Mouse (Mus musculus) C2C12 (cell line): ENCODE results near the gene Efna5. TPM values are rescaled to one million over a fixed set of nuclear protein-coding genes. Genes with fewer than 3 reads are reported as not detected.

Source experiments
- H3K27me3 ChIP-seq: one replicate; pipeline ENCODE4 v1.6.1; 2011; ENCODE audit not compliant: control insufficient read depth, insufficient read depth, insufficient read length
- H3K36me3 ChIP-seq: one replicate; pipeline ENCODE4 v1.6.1; 2011; ENCODE audit not compliant: control insufficient read depth, insufficient read depth
- H3K4me3 ChIP-seq: one replicate; pipeline ENCODE4 v1.5.1; 2011; ENCODE audit warnings: mild to moderate bottlenecking, control low read depth; ENCODE audit not compliant: poor library complexity, insufficient read depth, severe bottlenecking
- H3K79me2 ChIP-seq: one replicate; pipeline ENCODE4 v1.6.1; 2011; ENCODE audit not compliant: control insufficient read depth, insufficient read depth
- H3K79me3 ChIP-seq: one replicate; pipeline ENCODE4 v1.6.1; 2011; ENCODE audit warnings: low read depth, control low read depth
- H3ac ChIP-seq: one replicate; pipeline ENCODE3; 2011; ENCODE audit warnings: low read depth; ENCODE audit not compliant: control insufficient read depth, insufficient read length
- CEBPB ChIP-seq: IDR thresholded peaks from one replicate; pipeline ENCODE4 v1.6.1; 2011; ENCODE audit warnings: low read depth, mild to moderate bottlenecking, control low read depth, moderate library complexity
- CTCF ChIP-seq: IDR thresholded peaks from one replicate; pipeline ENCODE4 v1.5.1; 2011; ENCODE audit not compliant: control insufficient read depth, insufficient read depth, insufficient read length
- FOSL1 ChIP-seq: IDR thresholded peaks from one replicate; pipeline ENCODE4 v1.8.0; 2011; ENCODE audit warnings: mild to moderate bottlenecking, low read length; ENCODE audit not compliant: poor library complexity, insufficient read depth, severe bottlenecking
- MAX ChIP-seq: IDR thresholded peaks from one replicate; pipeline ENCODE4 v1.6.1; 2011; ENCODE audit warnings: mild to moderate bottlenecking, control low read depth
- MYOD1 ChIP-seq: IDR thresholded peaks from one replicate; pipeline ENCODE4 v1.6.1; 2011; ENCODE audit warnings: low read depth; ENCODE audit not compliant: control insufficient read depth, insufficient read length
- MYOG ChIP-seq: IDR thresholded peaks from one replicate; pipeline ENCODE4 v1.6.1; 2011; ENCODE audit not compliant: control insufficient read depth, insufficient read length; ENCODE audit errors: extremely low read depth
- USF1 ChIP-seq: IDR thresholded peaks from one replicate; pipeline ENCODE4 v1.6.1; 2011; ENCODE audit warnings: low read depth, mild to moderate bottlenecking, control low read depth, moderate library complexity
- long read RNA-seq, 2 experiments: library from polyadenylated mRNA; unstranded; transcript quantifications; one replicate each; pipeline ENCODE4 v2.0.0; 2019 to 2020
- polyA plus RNA-seq: library from polyadenylated mRNA; unstranded; fragments of >200 nt; fragmentation: generic; extraction: Trizol; gene quantifications from one replicate; pipeline ENCODE4 v1.2.1, GENCODE M21; 2012; ENCODE audit warnings: missing spikeins

Gene Efna5
- 8.1 TPM for polyA plus RNA-seq
- long read RNA-seq, experiment 1, partial matches to known transcripts: 0 of 16 reads
- long read RNA-seq, experiment 1, other reads (novel, unspliced or antisense): 16 of 16 reads
- long read RNA-seq, experiment 2, partial matches to known transcripts: 5 of 6 reads
- long read RNA-seq, experiment 2, other reads (novel, unspliced or antisense): 1 of 6 reads

GRCm38 (mm10) chr17:62881176-62881790 is at the start of gene Efna5:
Efna5 (minus strand) TSS chr17:62881317.
- Histone ChIP-seq H3K27me3 (no peaks in the 10 kb centered on the region), H3K4me3 (peak within 1 kb of the TSS; percentile 74), H3K79me3 (peaks cover 43% of the 10 kb centered on the region), H3K79me2 (peaks cover 61% of the 10 kb centered on the region), H3K36me3 (no peaks in the 10 kb centered on the region), H3ac (peak within 1 kb of the TSS; percentile 92)
- TF ChIP-seq MYOG: no peak
- no peak for TF ChIP-seq FOSL1
- TF ChIP-seq MAX: no peak
- TF ChIP-seq USF1: no peak
- no peak for TF ChIP-seq MYOD1
- no peak for TF ChIP-seq CTCF
- TF ChIP-seq CEBPB: no peak

- Histone ChIP-seq H3K4me3 (no peak overlapping the region), H3K36me3 (no peaks in the 10 kb centered on the region), H3K79me2 (no peaks in the 10 kb centered on the region), H3K27me3 (no peaks in the 10 kb centered on the region), H3ac (no peak overlapping the region), H3K79me3 (no peaks in the 10 kb centered on the region)
- TF ChIP-seq USF1 (no peak), MYOD1 (no peak), MAX (no peak), CEBPB (no peak), FOSL1 (no peak), CTCF (no peak), MYOG (no peak)
Observed at GRCm38 (mm10) chr17:62915304-62915703, 34.2 kb upstream of the Efna5 start.

GRCm38 (mm10) chr17:62905692-62906445 is 24.8 kb upstream of the Efna5 start:
- TF ChIP-seq USF1 (no peak), MYOG (no peak), MYOD1 (no peak), CTCF (no peak), FOSL1 (no peak), MAX (no peak), CEBPB (no peak)
- no peak overlapping the region for H3ac ChIP-seq
- H3K4me3 ChIP-seq: no peak overlapping the region
- H3K79me3 ChIP-seq: no peaks in the 10 kb centered on the region
- no peaks in the 10 kb centered on the region for H3K27me3 ChIP-seq
- no peaks in the 10 kb centered on the region for H3K79me2 ChIP-seq
- no peaks in the 10 kb centered on the region for H3K36me3 ChIP-seq

GRCm38 (mm10) chr17:62899066-62899465 is 17.9 kb upstream of the Efna5 start:
- TF ChIP-seq MYOG (no peak), CTCF (no peak), CEBPB (no peak), MAX (no peak), MYOD1 (no peak), FOSL1 (no peak), USF1 (no peak)
- no peaks in the 10 kb centered on the region for H3K36me3 ChIP-seq
- no peaks in the 10 kb centered on the region for H3K79me3 ChIP-seq
- no peak overlapping the region for H3ac ChIP-seq
- H3K27me3 ChIP-seq: no peaks in the 10 kb centered on the region
- H3K79me2 ChIP-seq: no peaks in the 10 kb centered on the region
- no peak overlapping the region for H3K4me3 ChIP-seq

- no peak for TF ChIP-seq FOSL1
- no peak for TF ChIP-seq MAX
- no peak for TF ChIP-seq MYOG
- no peak for TF ChIP-seq CTCF
- TF ChIP-seq USF1: no peak
- TF ChIP-seq MYOD1: no peak
- TF ChIP-seq CEBPB: no peak
- no peaks in the 10 kb centered on the region for H3K36me3 ChIP-seq
- H3K27me3 ChIP-seq: no peaks in the 10 kb centered on the region
- H3K79me3 ChIP-seq: no peaks in the 10 kb centered on the region
- H3K79me2 ChIP-seq: no peaks in the 10 kb centered on the region
- H3ac ChIP-seq: no peak overlapping the region
- no peak overlapping the region for H3K4me3 ChIP-seq
Observed at GRCm38 (mm10) chr17:62889991-62890390, 8.9 kb upstream of the Efna5 start.
